Mouse (Mus musculus) embryonic stem cell, embryonic (primary cell): ENCODE measurements around the gene Mis12.

ENCODE experiments used
- CTCF ChIA-PET, 4 experiments: fragments of 300-600 bp in 2 of 4; fragments of 350-600 bp in 2 of 4; sonication (Branson Sonifier 250); formaldehyde crosslinking; loops; one replicate each; lab custom pipeline; 2022; ENCODE audit warnings: inconsistent platforms in 2 of 4; lab: Charles Lee
- POLR2A ChIA-PET, 4 experiments: fragments of 300-600 bp in 2 of 4; fragments of 350-600 bp in 2 of 4; sonication (Branson Sonifier 250); formaldehyde crosslinking; loops; one replicate each; lab custom pipeline; 2022; ENCODE audit warnings: antibody characterized with exemption in 4 of 4, inconsistent platforms in 1 of 4; lab: Charles Lee

Gene Mis12

GRCm38 (mm10) chr11:71004316-71004773 lies 15.1 kb upstream of the Mis12 start, which contains the start of gene Dhx33:
TSS of gene Dhx33 (minus strand) at chr11:71004437.
- ChIA-PET POLR2A (interaction anchor here (0.6 to 10.0 kb wide), 41 partner anchors 8 to 1202 kb away, joined by 3 to 156 read pairs (median 6); partner anchors contain the start of genes Mis12 (in 4 of the 4), Derl2 (in 3 of the 4), Nup88 (in 3 of the 4) and Rpain (in 3 of the 4)), CTCF (interaction anchor here in 1 of 4 experiments (1.0 kb wide), 1 partner anchor 12 kb away, joined by 3 read pairs; no protein-coding TSS in a partner anchor)

- CTCF ChIA-PET, result interaction anchor here in 1 of 4 experiments (1.0 kb wide), 1 partner anchor 11 kb away, joined by 3 read pairs; no protein-coding TSS in a partner anchor
- POLR2A ChIA-PET, result interaction anchor here (0.6 to 10.0 kb wide), 38 partner anchors 9 to 1202 kb away, joined by 3 to 156 read pairs (median 6); partner anchors contain the start of genes Mis12 (in 4 of the 4), Derl2 (in 3 of the 4), Nup88 (in 3 of the 4) and Rpain (in 3 of the 4)
These were observed 14.4 kb upstream of the Mis12 start for GRCm38 (mm10) chr11:71005046-71005445.

DNA sequence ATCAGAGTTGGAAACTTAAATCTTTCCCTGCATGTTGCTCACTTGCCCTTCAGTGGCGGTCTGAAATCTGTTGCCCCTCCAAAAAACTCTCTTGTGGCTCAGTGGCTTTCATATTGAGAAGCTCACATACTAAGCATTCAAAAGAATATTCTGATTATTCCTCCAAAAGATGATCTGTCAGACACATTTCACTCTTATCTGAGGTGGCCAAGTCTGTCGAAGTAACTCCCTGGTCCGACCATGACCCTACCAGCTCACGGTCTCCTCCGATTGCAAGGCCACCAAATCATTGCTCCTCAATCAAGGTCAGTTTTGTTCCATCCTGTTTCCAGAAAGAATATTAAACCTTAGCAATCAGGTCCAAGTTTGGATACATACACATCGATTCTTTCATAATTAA lies 12.4 kb upstream of the Mis12 start:
- CTCF ChIA-PET, result interaction anchor here in 1 of 4 experiments (0.6 kb wide), 1 partner anchor 58 kb away, joined by 5 read pairs; no protein-coding TSS in a partner anchor
- POLR2A ChIA-PET, result interaction anchor here (1.0 to 10.0 kb wide), 8 partner anchors 10 to 360 kb away, joined by 3 to 156 read pairs (median 4); partner anchors contain the start of genes Derl2 (in 4 of the 4), Mis12 (in 4 of the 4), Rnf167 (in 1 of the 4) and Slc25a11 (in 1 of the 4)

- CTCF ChIA-PET, result no interaction called here
- POLR2A ChIA-PET, result interaction anchor here (0.6 to 10.0 kb wide), 7 partner anchors 9 to 361 kb away, joined by 3 to 156 read pairs (median 3); partner anchors contain the start of genes Derl2 (in 4 of the 4), Mis12 (in 4 of the 4), Rnf167 (in 1 of the 4) and Slc25a11 (in 1 of the 4)
These were observed 11.6 kb upstream of the Mis12 start for GRCm38 (mm10) chr11:71007831-71008230.

GRCm38 (mm10) chr11:71008321-71008720 lies 11.1 kb upstream of the Mis12 start:
- CTCF ChIA-PET, result interaction anchor here in 2 of 4 experiments (1.0 to 1.2 kb wide), 2 partner anchors 11 to 58 kb away, joined by 3 read pairs; partner anchors contain the start of gene Mis12 (in 1 of the 2)
- POLR2A ChIA-PET, result interaction anchor here in 3 of 4 experiments (0.8 to 10.0 kb wide), 6 partner anchors 8 to 43 kb away, joined by 3 to 156 read pairs (median 6); partner anchors contain the start of genes Derl2 (in 3 of the 3), Mis12 (in 2 of the 3) and Nup88 (in 1 of the 3)

- ChIA-PET CTCF (no interaction called here), POLR2A (interaction anchor here in 3 of 4 experiments (0.5 to 9.3 kb wide), 14 partner anchors 7 to 1520 kb away, joined by 3 to 156 read pairs (median 4); partner anchors contain the start of genes C1qbp (in 1 of the 3), Derl2 (in 1 of the 3), Dhx33 (in 1 of the 3) and Mis12 (in 1 of the 3))
These were observed 6.7 kb upstream of the Mis12 start for GRCm38 (mm10) chr11:71012743-71013142.

DNA sequence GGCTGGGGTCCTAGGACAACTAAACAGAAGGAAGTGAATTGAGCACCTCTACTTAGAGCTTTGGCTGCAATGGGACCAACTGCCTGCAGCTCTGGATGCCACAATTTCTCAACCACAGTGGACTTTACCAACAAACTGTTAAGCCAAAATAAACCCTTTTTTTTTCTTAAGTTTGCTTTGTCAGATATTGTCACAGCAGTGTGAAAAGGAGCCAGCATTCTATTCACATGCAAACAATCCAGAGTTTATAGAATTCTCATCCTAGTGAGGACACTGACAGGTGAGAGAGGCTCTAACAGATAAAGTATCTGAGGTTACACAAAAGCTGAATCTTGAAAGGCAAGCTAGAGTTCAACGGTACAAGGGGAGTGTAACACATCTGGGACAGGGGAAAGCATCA lies 2.4 kb upstream of the Mis12 start:
- CTCF ChIA-PET, result interaction anchor here in 2 of 4 experiments (0.6 to 1.1 kb wide), 2 partner anchors 13 to 200 kb away, joined by 3 to 5 read pairs; partner anchors contain the start of gene Dhx33 (in 1 of the 2)
- POLR2A ChIA-PET, result interaction anchor here in 3 of 4 experiments (0.6 to 9.3 kb wide), 10 partner anchors 11 to 48 kb away, joined by 3 to 156 read pairs (median 18); partner anchors contain the start of genes Dhx33 (in 3 of the 3), 6330403K07Rik (in 2 of the 3) and C1qbp (in 1 of the 3)

DNA sequence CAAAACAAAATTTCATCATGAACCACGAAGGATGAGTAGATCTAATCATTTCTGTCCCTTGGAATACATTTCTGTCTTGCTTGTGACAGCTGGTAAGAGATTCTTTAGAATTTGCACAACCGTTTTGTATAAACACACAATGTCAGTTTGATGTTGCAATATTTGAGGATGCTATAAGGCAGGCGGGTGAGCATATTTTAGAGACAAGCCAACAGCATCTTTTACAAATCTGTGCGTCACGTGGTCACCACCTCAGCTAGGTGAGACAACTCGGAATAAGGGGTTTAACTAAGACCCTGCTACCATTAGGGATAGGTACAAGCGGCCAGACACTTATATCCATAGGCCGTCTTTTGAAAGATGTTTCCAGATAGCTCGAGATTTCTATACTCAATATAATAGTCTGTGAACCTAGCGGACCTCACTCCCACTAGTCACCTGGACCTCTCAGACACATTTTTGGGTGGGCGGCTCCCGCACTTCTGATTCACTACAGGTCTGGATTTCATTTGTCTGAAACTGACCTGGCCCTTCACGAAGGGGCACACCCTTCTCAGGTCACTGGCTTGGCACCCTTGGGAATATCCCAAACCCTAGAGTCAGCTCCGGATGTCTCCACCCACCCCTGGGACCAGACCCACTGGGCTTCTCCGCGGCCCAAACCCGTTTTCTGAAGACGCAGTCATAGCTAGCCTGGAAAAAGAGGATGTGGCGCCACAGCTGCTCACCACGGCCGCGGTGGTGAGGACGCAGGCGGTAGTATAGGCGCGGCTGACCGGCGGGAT lies 803 bp upstream of the Mis12 start:
- ChIA-PET POLR2A (interaction anchor here (0.6 to 9.3 kb wide), 76 partner anchors 9 to 1947 kb away, joined by 3 to 156 read pairs (median 5); partner anchors contain the start of genes Dhx33 (in 4 of the 4), 6330403K07Rik (in 3 of the 4), C1qbp (in 3 of the 4) and Nup88 (in 3 of the 4)), CTCF (interaction anchor here in 1 of 4 experiments (0.8 to 1.0 kb wide), 3 partner anchors 10 to 586 kb away, joined by 3 to 4 read pairs (median 4); partner anchors contain the start of gene Arrb2)

GRCm38 (mm10) chr11:71028280-71028679 lies 8.9 kb downstream of the Mis12 start:
- ChIA-PET CTCF (no interaction called here), POLR2A (interaction anchor here in 3 of 4 experiments (0.8 to 7.7 kb wide), 6 partner anchors 9 to 73 kb away, joined by 3 to 84 read pairs (median 5); partner anchors contain the start of genes Derl2 (in 2 of the 3), Mis12 (in 2 of the 3), Nup88 (in 1 of the 3) and Rpain (in 1 of the 3))

DNA sequence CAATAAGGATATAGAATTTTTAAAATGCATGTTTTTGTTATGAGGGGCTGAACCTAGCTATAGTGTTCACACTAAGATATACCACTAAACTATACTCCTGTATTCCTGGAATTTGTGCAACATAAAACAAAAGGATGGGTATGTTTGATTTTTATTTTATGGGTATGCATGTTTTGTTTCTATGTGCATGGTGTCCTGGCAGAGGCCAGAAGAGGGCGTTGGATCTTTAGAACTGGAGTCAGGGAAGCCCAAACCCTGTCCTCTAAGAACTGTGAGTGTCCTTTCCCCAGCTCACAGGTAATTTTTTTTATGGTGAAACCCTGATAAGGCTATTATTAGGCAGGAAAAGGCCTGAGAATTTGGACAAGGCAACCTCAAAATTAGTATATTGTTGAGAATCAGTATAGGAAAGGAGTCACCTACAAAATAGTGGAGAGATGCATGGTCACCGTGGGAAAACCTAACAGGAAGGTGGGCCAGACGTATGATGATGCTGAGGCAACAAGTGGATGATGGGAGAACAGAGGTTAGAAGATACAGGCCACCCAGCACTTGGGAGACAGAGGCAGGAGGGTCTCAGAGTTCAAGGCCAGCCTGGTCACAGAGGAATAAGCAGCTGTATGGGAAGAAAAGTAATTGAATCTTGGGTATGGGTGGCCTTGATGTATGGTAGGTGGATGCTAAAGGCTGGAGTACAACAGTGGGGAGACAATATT lies 10.2 kb downstream of the Mis12 start:
- ChIA-PET CTCF (no interaction called here), POLR2A (interaction anchor here in 3 of 4 experiments (0.6 to 7.7 kb wide), 8 partner anchors 10 to 1177 kb away, joined by 3 to 84 read pairs (median 4); partner anchors contain the start of genes Derl2 (in 3 of the 3), Mis12 (in 3 of the 3), C1qbp (in 1 of the 3) and Nup88 (in 1 of the 3))

GRCm38 (mm10) chr11:71032070-71032469 lies 12.7 kb downstream of the Mis12 start:
- ChIA-PET CTCF (interaction anchor here in 1 of 4 experiments (0.5 kb wide), 1 partner anchor 619 kb away, joined by 4 read pairs; no protein-coding TSS in a partner anchor), POLR2A (interaction anchor here (1.0 to 7.7 kb wide), 10 partner anchors 12 to 65 kb away, joined by 3 to 84 read pairs (median 6); partner anchors contain the start of genes Derl2 (in 4 of the 4), Mis12 (in 4 of the 4), Dhx33 (in 2 of the 4) and Nup88 (in 1 of the 4))

GRCm38 (mm10) chr11:71032491-71033162 lies 13.2 kb downstream of the Mis12 start:
- POLR2A ChIA-PET, result interaction anchor here (1.0 to 7.7 kb wide), 8 partner anchors 13 to 29 kb away, joined by 3 to 84 read pairs (median 6); partner anchors contain the start of genes Derl2 (in 4 of the 4), Mis12 (in 4 of the 4) and Dhx33 (in 2 of the 4)
- CTCF ChIA-PET, result no interaction called here

- CTCF ChIA-PET, result interaction anchor here in 2 of 4 experiments (0.5 to 0.7 kb wide), 3 partner anchors 67 to 1257 kb away, joined by 3 to 7 read pairs (median 4); no protein-coding TSS in a partner anchor
- POLR2A ChIA-PET, result interaction anchor here (0.5 to 7.7 kb wide), 13 partner anchors 14 to 327 kb away, joined by 3 to 84 read pairs (median 4); partner anchors contain the start of genes Derl2 (in 4 of the 4), Mis12 (in 4 of the 4), Dhx33 (in 1 of the 4) and Nup88 (in 1 of the 4)
These were observed 13.9 kb downstream of the Mis12 start, which contains the start of gene 6330403K07Rik for GRCm38 (mm10) chr11:71033163-71033761. TSS of gene 6330403K07Rik (minus strand) at chr11:71033513.

- ChIA-PET POLR2A (no interaction called here), CTCF (no interaction called here)
These were observed 20.3 kb downstream of the Mis12 start for GRCm38 (mm10) chr11:71039526-71040298.
